13 mouse cellular contexts compared by ENCODE assay signal in the genomic region with DNA sequence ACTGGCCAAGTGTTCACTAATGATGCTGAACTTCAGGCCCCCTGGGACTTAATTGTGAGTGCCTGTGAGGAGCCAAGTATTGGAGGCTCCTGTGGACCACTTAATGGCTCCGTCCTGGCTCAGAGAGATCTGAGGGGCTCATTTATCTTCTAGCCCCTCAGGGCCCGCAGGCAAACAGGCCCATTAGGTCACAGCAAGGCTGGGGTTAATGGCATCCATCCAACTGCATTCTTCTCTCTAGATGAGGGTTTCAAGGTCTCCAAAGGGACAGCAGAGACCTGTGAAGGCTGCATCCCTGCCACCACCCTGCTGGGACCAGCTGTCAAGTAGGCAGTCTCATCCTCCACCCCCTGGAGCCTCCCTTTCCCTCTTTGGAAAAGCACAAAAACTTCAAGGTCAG. TPM values are rescaled to one million over a fixed set of nuclear protein-coding genes. Genes with fewer than 3 reads are reported as not detected.
DNase-seq lines count a peak whose midpoint lies in the region; ATAC-seq and TF ChIP-seq lines count a peak whose summit lies in the region.
"Had no signal": no experiment of that assay in that cellular context is flagged by ENCODE, and none has a peak within 500 bp of the region (broad histone marks: within the 10 kb centered on the region; RNA-seq: fewer than 3 reads in every experiment).

No protein-coding gene starts in this region.

- TF ChIP-seq CTCF in left cerebral cortex, adult 2 months (IDR thresholded peaks at IDR 0.05): no peak

- no peak for DNase-seq in heart, postnatal 10 days
- peak; percentile 80 for DNase-seq in cerebellum, adult 8-10 months
- no peak for DNase-seq in left cerebral cortex, adult 2 months (ENCODE audit: extremely low spot score in 1 of 2, low spot score in 2 of 2)
- DNase-seq in kidney, postnatal 14 days: no peak
- no peak for DNase-seq in kidney, adult 8-10 months
- DNase-seq: heart, adult 11 months; lung, postnatal 10 days had no signal

- H3K36me3 ChIP-seq in heart, embryonic 13.5 days: no peaks in the 10 kb centered on the region
- no peaks in the 10 kb centered on the region for H3K36me3 ChIP-seq in forebrain, embryonic 16.5 days (ENCODE audit: control insufficient read depth, insufficient read depth)
- H3K36me3 ChIP-seq in midbrain, embryonic 13.5 days: no peaks in the 10 kb centered on the region
- H3K36me3 ChIP-seq: embryonic facial prominence, embryonic 13.5 days had no signal

- H3K4me2 ChIP-seq in heart, embryonic 13.5 days: peak overlapping the region; percentile 12; the same call in 1 of the 2 replicates
- no peak overlapping the region for H3K4me2 ChIP-seq in forebrain, embryonic 16.5 days (ENCODE audit: low read length)
- no peak overlapping the region for H3K4me2 ChIP-seq in midbrain, embryonic 13.5 days (replicated peaks)
- H3K4me2 ChIP-seq: embryonic facial prominence, embryonic 13.5 days had no signal

- intact Hi-C loops in heart, postnatal 10 days (cut with DNase I): loop anchor here (5.0 kb wide), 1 partner anchor 63 kb away; no protein-coding TSS in a partner anchor
- intact Hi-C loops in left cerebral cortex, adult 2 months (cut with DNase I): no loop called here

- no peaks in the 10 kb centered on the region; the same call in 1 of the 2 replicates for H3K27me3 ChIP-seq in heart, embryonic 13.5 days (replicated peaks)
- no peaks in the 10 kb centered on the region for H3K27me3 ChIP-seq in forebrain, embryonic 16.5 days (replicated peaks; ENCODE audit: control insufficient read depth, insufficient read depth, low read length)
- H3K27me3 ChIP-seq in midbrain, embryonic 13.5 days: no peaks in the 10 kb centered on the region
- H3K27me3 ChIP-seq: CH12.LX had no signal

- H3K27ac ChIP-seq in heart, embryonic 13.5 days (replicated peaks): peak overlapping the region; percentile 34
- no peak overlapping the region for H3K27ac ChIP-seq in forebrain, embryonic 16.5 days (ENCODE audit: low read length)
- H3K27ac ChIP-seq in midbrain, embryonic 13.5 days: peak overlapping the region; percentile 70
- no peak overlapping the region for H3K27ac ChIP-seq in left cerebral cortex, adult 2 months
- H3K27ac ChIP-seq: embryonic facial prominence, embryonic 13.5 days had no signal

- WGBS in heart, embryonic 13.5 days: 36% methylated on average over 2 of the region's 2 CpGs
- WGBS in forebrain, embryonic 16.5 days: 25% methylated on average over 2 of the region's 2 CpGs
- 41% methylated on average over 2 of the region's 2 CpGs for WGBS in midbrain, embryonic 13.5 days

- H3K4me1 ChIP-seq in heart, embryonic 13.5 days: peaks cover 34% of the 10 kb centered on the region
- no peaks in the 10 kb centered on the region; the same call in 1 of the 2 replicates for H3K4me1 ChIP-seq in forebrain, embryonic 16.5 days (replicated peaks; ENCODE audit: control insufficient read depth, insufficient read depth, low read length)
- H3K4me1 ChIP-seq in midbrain, embryonic 13.5 days (replicated peaks): peaks cover 39% of the 10 kb centered on the region

- no peak overlapping the region for H3K4me3 ChIP-seq in heart, embryonic 13.5 days
- H3K4me3 ChIP-seq in forebrain, embryonic 16.5 days (replicated peaks; ENCODE audit: low read length): no peak overlapping the region
- no peak overlapping the region for H3K4me3 ChIP-seq in midbrain, embryonic 13.5 days (replicated peaks)
- no peak overlapping the region for H3K4me3 ChIP-seq in left cerebral cortex, adult 2 months
- H3K4me3 ChIP-seq: embryonic facial prominence, embryonic 13.5 days had no signal

- H3K9ac ChIP-seq in heart, embryonic 13.5 days: peak overlapping the region; percentile 8; the same call in 1 of the 2 replicates
- no peak overlapping the region for H3K9ac ChIP-seq in forebrain, embryonic 16.5 days (replicated peaks; ENCODE audit: low read depth, low read length)
- no peak overlapping the region for H3K9ac ChIP-seq in midbrain, embryonic 13.5 days (replicated peaks)
- H3K9ac ChIP-seq: embryonic facial prominence, embryonic 13.5 days had no signal

- ATAC-seq in heart, embryonic 13.5 days (ENCODE audit: extremely low read depth, insufficient number of reproducible peaks, low FRiP score, low TSS enrichment): no peak
- peak; percentile 18; the same call in 1 of the 2 replicates for ATAC-seq in forebrain, embryonic 16.5 days
- peak; percentile 70 for ATAC-seq in midbrain, embryonic 13.5 days

- no peaks in the 10 kb centered on the region for H3K9me3 ChIP-seq in heart, embryonic 13.5 days
- H3K9me3 ChIP-seq in forebrain, embryonic 16.5 days (ENCODE audit: control insufficient read depth, low read length): no peaks in the 10 kb centered on the region
- no peaks in the 10 kb centered on the region for H3K9me3 ChIP-seq in midbrain, embryonic 13.5 days
- H3K9me3 ChIP-seq: embryonic facial prominence, embryonic 13.5 days had no signal

RNA-seq across cellular contexts. Expression of a gene that starts 19.1 kb away (rescaled TPM):
- 0.71 TPM in 2 replicates for polyA plus RNA-seq in heart, embryonic 13.5 days (2015; fragmentation: Nextera tagmentation; extraction: Ambion mirVana)
- total RNA-seq in heart, postnatal 10 days (2021): 1 to 10 TPM in 1 of 2 experiments, under 1 TPM in 1; 0.87 to 1.1 TPM
- 0.06 and 0.10 TPM in 2 replicates for polyA plus RNA-seq in forebrain, embryonic 16.5 days (2015; fragmentation: Nextera tagmentation; extraction: Ambion mirVana)
- polyA plus RNA-seq in midbrain, embryonic 13.5 days (2015; fragmentation: Nextera tagmentation; extraction: Ambion mirVana): 0.24 TPM in 2 replicates
- total RNA-seq in left cerebral cortex, adult 2 months (2021): under 1 TPM; 0.16 to 0.37 TPM

RNA-seq across cellular contexts. Expression of a gene that starts 31.2 kb away (rescaled TPM):
- polyA plus RNA-seq in heart, embryonic 13.5 days (2015; fragmentation: Nextera tagmentation; extraction: Ambion mirVana): 28.4 and 30.3 TPM in 2 replicates
- total RNA-seq in heart, postnatal 10 days (2021): 10 to 100 TPM; 23.3 to 27.1 TPM
- 38.3 and 40.5 TPM in 2 replicates for polyA plus RNA-seq in forebrain, embryonic 16.5 days (2015; fragmentation: Nextera tagmentation; extraction: Ambion mirVana)
- 33.1 and 35.5 TPM in 2 replicates for polyA plus RNA-seq in midbrain, embryonic 13.5 days (2015; fragmentation: Nextera tagmentation; extraction: Ambion mirVana)
- 10 to 100 TPM; 21.6 to 24.4 TPM for total RNA-seq in left cerebral cortex, adult 2 months (2021)

RNA-seq across cellular contexts. Expression of a gene that starts 41.9 kb away (rescaled TPM):
- polyA plus RNA-seq in heart, embryonic 13.5 days (2015; fragmentation: Nextera tagmentation; extraction: Ambion mirVana): not detected in 2 replicates
- not detected for total RNA-seq in heart, postnatal 10 days (2021)
- not detected in 2 replicates for polyA plus RNA-seq in forebrain, embryonic 16.5 days (2015; fragmentation: Nextera tagmentation; extraction: Ambion mirVana)
- not detected in 2 replicates for polyA plus RNA-seq in midbrain, embryonic 13.5 days (2015; fragmentation: Nextera tagmentation; extraction: Ambion mirVana)
- not detected for total RNA-seq in left cerebral cortex, adult 2 months (2021)
- total RNA-seq: layer of hippocampus, postnatal 25 days had no signal
- polyA plus RNA-seq: embryonic facial prominence, embryonic 13.5 days had no signal

Comparison
In these comparisons a context has a peak if more than half of its experiments do, and no peak if none do; other contexts are left out.
1. H3K27ac ChIP-seq: peak in heart, embryonic 13.5 days (single experiment) and midbrain, embryonic 13.5 days (single experiment); none in forebrain, embryonic 16.5 days (single experiment) and left cerebral cortex, adult 2 months (single experiment).